Comparison of ENCODE assay signal across 8 mouse cellular contexts in genomic region chr7:63925413-63926360, GRCm38 (mm10). TPM values are rescaled to one million over a fixed set of nuclear protein-coding genes. Genes with fewer than 3 reads are reported as not detected.
DNase-seq lines count a peak whose midpoint lies in the region; ATAC-seq and TF ChIP-seq lines count a peak whose summit lies in the region.

No protein-coding gene starts in this region.

- H3K4me1 ChIP-seq in liver, adult 2 months (ENCODE audit: control insufficient read depth, insufficient read depth, low read length): peaks cover 44% of the 10 kb centered on the region
- peaks cover 48% of the 10 kb centered on the region for H3K4me1 ChIP-seq in liver, embryonic 11.5 days (replicated peaks; ENCODE audit: control insufficient read depth, insufficient read depth, low read length)
- H3K4me1 ChIP-seq in bone marrow macrophage, adult 2 months (ENCODE audit: control insufficient read depth, insufficient read depth, low read length): peaks cover 59% of the 10 kb centered on the region
- H3K4me1 ChIP-seq in lung, embryonic 16.5 days (replicated peaks; ENCODE audit: control insufficient read depth, insufficient read depth, low read length): peaks cover 38% of the 10 kb centered on the region

- WGBS in liver, adult 2 months: 31% methylated on average over 14 of the region's 14 CpGs
- WGBS in liver, embryonic 11.5 days: 63% methylated on average over 14 of the region's 14 CpGs
- 51% methylated on average over 14 of the region's 14 CpGs for WGBS in lung, embryonic 16.5 days

- H3K4me2 ChIP-seq in liver, embryonic 11.5 days: no peak overlapping the region
- peak overlapping the region; percentile 20 for H3K4me2 ChIP-seq in lung, embryonic 16.5 days (ENCODE audit: low read depth, low read length)

- H3K27me3 ChIP-seq in liver, adult 2 months (ENCODE audit: control insufficient read depth, insufficient read depth, low read length): no peaks in the 10 kb centered on the region
- H3K27me3 ChIP-seq in liver, embryonic 11.5 days (replicated peaks; ENCODE audit: control insufficient read depth, insufficient read depth, low read length): no peaks in the 10 kb centered on the region
- no peaks in the 10 kb centered on the region for H3K27me3 ChIP-seq in lung, embryonic 16.5 days (ENCODE audit: control insufficient read depth, insufficient read depth, low read depth, low read length)

- peak; percentile 63 for DNase-seq in liver, adult 2 months (ENCODE audit: extremely low read depth, low read depth, low spot score)
- no peak for DNase-seq in liver, embryonic 11.5 days (ENCODE audit: low spot score)
- peak; percentile 72 for DNase-seq in gastrocnemius, postnatal 25 days
- DNase-seq in kidney, adult 8-10 months: peak; percentile 77 to 87
- peak; percentile 77 for DNase-seq in right cerebral cortex, postnatal 25 days
- DNase-seq in cerebellum, adult 11 months: no peak

- peaks cover 54% of the 10 kb centered on the region; the same call in 1 of the 2 replicates for H3K79me2 ChIP-seq in liver, adult 2 months (ENCODE audit: control insufficient read depth, insufficient read depth, low read length)

- no peaks in the 10 kb centered on the region for H3K9me3 ChIP-seq in liver, embryonic 11.5 days (ENCODE audit: control insufficient read depth, low read length)
- H3K9me3 ChIP-seq in lung, embryonic 16.5 days (ENCODE audit: control insufficient read depth, low read length): no peaks in the 10 kb centered on the region

- no peak for ATAC-seq in liver, embryonic 11.5 days (replicated peaks; ENCODE audit: low FRiP score)
- peak; percentile 81 for ATAC-seq in lung, embryonic 16.5 days (ENCODE audit: low read depth)

- no peak overlapping the region for H3K4me3 ChIP-seq in liver, adult 2 months (ENCODE audit: insufficient read depth, low read depth, low read length)
- H3K4me3 ChIP-seq in liver, embryonic 11.5 days (ENCODE audit: low read depth, low read length): no peak overlapping the region
- no peak overlapping the region; the same call in 1 of the 2 replicates for H3K4me3 ChIP-seq in bone marrow macrophage, adult 2 months (ENCODE audit: insufficient read depth, low read length)
- H3K4me3 ChIP-seq in lung, embryonic 16.5 days (ENCODE audit: low read length): no peak overlapping the region

- TF ChIP-seq POLR2A in liver, adult 2 months (IDR thresholded peaks at IDR 0.05; ENCODE audit: extremely low read depth, insufficient read depth, low read length): 0 out of 2 replicates have a peak, but pooled peaks have one; percentile 18
- no peak for TF ChIP-seq POLR2A in bone marrow macrophage, adult 2 months (IDR thresholded peaks at IDR 0.05; ENCODE audit: borderline replicate concordance, low read depth, low read length)

- no peak for TF ChIP-seq CTCF in liver, adult 2 months (IDR thresholded peaks at IDR 0.05; ENCODE audit: low read depth, low read length)
- no peak for TF ChIP-seq CTCF in bone marrow macrophage, adult 2 months (IDR thresholded peaks at IDR 0.05; ENCODE audit: low read depth, low read length)

- H3K9ac ChIP-seq in liver, adult 2 months (ENCODE audit: low read depth, low read length): peak overlapping the region; percentile 48
- H3K9ac ChIP-seq in liver, embryonic 11.5 days (ENCODE audit: low read depth, low read length): no peak overlapping the region
- peak overlapping the region; percentile 2; the same call in 1 of the 2 replicates for H3K9ac ChIP-seq in lung, embryonic 16.5 days (ENCODE audit: low read length)

- H3K27ac ChIP-seq in liver, adult 2 months (replicated peaks; ENCODE audit: insufficient read depth, low read depth, low read length): peak overlapping the region; percentile 97
- no peak overlapping the region for H3K27ac ChIP-seq in liver, embryonic 11.5 days (ENCODE audit: low read depth, low read length)
- H3K27ac ChIP-seq in bone marrow macrophage, adult 2 months (ENCODE audit: insufficient read depth, low read depth, low read length): peak overlapping the region; percentile 43
- peak overlapping the region; percentile 81 for H3K27ac ChIP-seq in lung, embryonic 16.5 days (ENCODE audit: low read length)

- no peaks in the 10 kb centered on the region for H3K36me3 ChIP-seq in liver, adult 2 months (ENCODE audit: control insufficient read depth, insufficient read depth, low read length)
- no peaks in the 10 kb centered on the region for H3K36me3 ChIP-seq in liver, embryonic 11.5 days (ENCODE audit: control insufficient read depth, insufficient read depth, low read length)
- no peaks in the 10 kb centered on the region for H3K36me3 ChIP-seq in lung, embryonic 16.5 days (ENCODE audit: control insufficient read depth, insufficient read depth, low read length)

RNA-seq across cellular contexts. Expression of gene E030018B13Rik, which starts 9.0 kb away (rescaled TPM):
- total RNA-seq in liver, adult 2 months (2014; rRNA removed): 0.09 TPM in 1 of 2 replicates, not detected in the other
- polyA plus RNA-seq in liver, adult 2 months (2012; rRNA removed): not detected in 2 replicates
- 0.25 TPM in 1 of 2 replicates, not detected in the other for polyA plus RNA-seq in liver, embryonic 11.5 days (2014; fragmentation: Nextera tagmentation; extraction: Ambion mirVana)
- polyA plus RNA-seq in bone marrow macrophage, adult 2 months (2012; ENCODE audit: insufficient read depth, insufficient read length, missing spikeins): not detected in 2 replicates
- total RNA-seq in gastrocnemius, postnatal 25 days (2021): not detected
- polyA plus RNA-seq in lung, embryonic 16.5 days (2015; fragmentation: Nextera tagmentation; extraction: Ambion mirVana): not detected in 2 replicates

RNA-seq across cellular contexts. Expression of gene Klf13, which starts 13.0 kb away (rescaled TPM):
- total RNA-seq in liver, adult 2 months (2014; rRNA removed): 26.2 and 26.4 TPM in 2 replicates
- polyA plus RNA-seq in liver, adult 2 months (2012; rRNA removed): 14.1 and 19.8 TPM in 2 replicates
- polyA plus RNA-seq in liver, embryonic 11.5 days (2014; fragmentation: Nextera tagmentation; extraction: Ambion mirVana): 20.0 and 20.9 TPM in 2 replicates
- polyA plus RNA-seq in bone marrow macrophage, adult 2 months (2012; ENCODE audit: insufficient read depth, insufficient read length, missing spikeins): 73.0 and 75.3 TPM in 2 replicates
- total RNA-seq in gastrocnemius, postnatal 25 days (2021): 10 to 100 TPM; 38.9 to 43.1 TPM
- 39.0 and 40.1 TPM in 2 replicates for polyA plus RNA-seq in lung, embryonic 16.5 days (2015; fragmentation: Nextera tagmentation; extraction: Ambion mirVana)

Comparison
In these comparisons a context has a peak if more than half of its experiments do, and no peak if none do; other contexts are left out.
1. DNase-seq: peak in liver, adult 2 months (single experiment), gastrocnemius, postnatal 25 days (single experiment), kidney, adult 8-10 months (2 of 2) and right cerebral cortex, postnatal 25 days (single experiment); none in liver, embryonic 11.5 days (single experiment) and cerebellum, adult 11 months (single experiment).